Mouse (Mus musculus) gastrocnemius, adult 2 months (tissue): ENCODE measurements at regions not wholly inside any gene's neighbourhood (a gene's known extent, or its start where the extent isn't known, plus 50 kb on each side); places are given as distances from the start of the nearest gene placed in this dataset.

Experiments
- DNase-seq: peaks from one replicate; pipeline ENCODE4 v3.0.0; 2022
- H3K27ac ChIP-seq: fragments of 200-600 bp; 2 replicates; pipeline ENCODE4 v1.8.1; 2022; ENCODE audit warnings: mild to moderate bottlenecking
- H3K4me3 ChIP-seq: fragments of 200-600 bp; 2 replicates; pipeline ENCODE4 v1.8.1; 2022; ENCODE audit warnings: mild to moderate bottlenecking, moderate library complexity
- CTCF ChIP-seq: fragments of 200-600 bp; IDR thresholded peaks from 2 replicates; pipeline ENCODE4 v1.8.1; 2022; ENCODE audit warnings: antibody characterized with exemption, mild to moderate bottlenecking, moderate library complexity
- intact Hi-C: fragments of 180-260 bp; cut with DNase I; formaldehyde crosslinking; loops from one replicate; pipeline ENCODE4 v1.15.1; 2025

DNA sequence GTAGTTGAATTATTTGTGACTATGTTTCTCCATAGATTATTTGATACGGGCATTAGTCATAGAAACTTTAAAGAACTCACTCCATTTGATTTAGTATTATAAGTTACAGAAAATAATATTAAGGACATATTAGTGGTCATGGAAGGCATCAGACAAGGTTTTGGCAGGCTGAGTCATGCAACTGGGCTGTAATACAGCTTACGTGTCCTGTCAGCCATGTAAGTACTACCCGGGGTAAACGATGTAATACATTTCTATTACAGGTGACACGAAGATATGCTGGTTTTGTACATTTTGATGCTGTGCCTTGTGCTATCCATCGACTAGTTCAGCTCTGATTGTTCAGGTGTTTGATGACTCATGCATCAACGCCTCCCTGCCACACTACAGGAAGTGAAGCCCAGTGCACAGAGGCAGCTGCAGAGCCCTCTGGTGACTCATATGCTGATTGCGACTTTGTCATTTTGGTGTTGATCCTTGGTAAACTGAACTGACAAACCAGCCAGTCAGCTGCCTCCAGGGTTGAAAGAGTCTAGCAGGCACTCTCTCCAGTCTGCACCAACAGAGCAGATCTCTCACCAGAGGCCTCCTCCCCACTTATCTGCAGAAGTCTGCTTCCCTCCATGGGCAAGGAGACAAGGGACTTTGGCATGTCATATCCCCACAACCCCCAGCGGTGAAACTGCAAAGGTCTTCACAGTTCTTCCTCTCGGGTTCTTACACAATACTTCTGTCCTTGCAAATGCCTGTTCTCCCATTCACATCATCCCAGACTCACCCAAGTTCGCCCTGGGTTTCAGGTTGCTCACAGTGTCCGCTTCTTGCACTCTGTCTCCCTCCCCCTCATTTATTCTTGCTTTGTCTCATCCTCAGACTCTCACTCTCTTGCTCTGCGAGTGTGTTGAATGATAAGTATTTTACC, 165.9 kb upstream of the Npy start:
- Histone ChIP-seq H3K4me3 (no peak overlapping the region), H3K27ac (no peak overlapping the region)
- intact Hi-C loops = no loop called here
- no peak for DNase-seq
- TF ChIP-seq CTCF = no peak

DNA sequence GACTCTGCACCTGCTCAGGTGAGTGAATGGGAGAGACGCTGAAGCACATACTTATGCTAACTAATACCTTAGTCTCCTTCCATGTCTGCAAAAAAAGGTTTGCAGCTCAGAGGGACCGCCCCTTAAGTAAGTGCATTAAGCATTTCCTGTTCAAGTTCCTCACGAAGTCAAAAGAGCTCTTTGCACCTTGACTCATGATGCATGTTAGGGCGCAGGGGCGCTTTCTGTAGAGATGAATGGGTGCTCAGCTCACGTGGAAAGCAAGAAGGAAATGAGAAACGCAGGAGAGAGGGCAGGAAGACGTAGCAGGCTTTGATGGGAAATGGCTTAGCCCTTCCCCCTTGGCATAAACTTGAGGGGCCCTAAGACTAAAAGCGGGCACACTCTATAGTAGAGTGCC, 164.5 kb upstream of the Npy start:
- no peak overlapping the region for H3K27ac ChIP-seq
- no peak overlapping the region for H3K4me3 ChIP-seq
- intact Hi-C loops = no loop called here
- DNase-seq = no peak
- TF ChIP-seq CTCF = no peak

- TF ChIP-seq CTCF = no peak
- no peak for DNase-seq
- intact Hi-C loops = no loop called here
- Histone ChIP-seq H3K27ac (no peak overlapping the region), H3K4me3 (no peak overlapping the region)
Observed at GRCm38 (mm10) chr6:49670991-49671390, 151.5 kb upstream of the Npy start.

DNA sequence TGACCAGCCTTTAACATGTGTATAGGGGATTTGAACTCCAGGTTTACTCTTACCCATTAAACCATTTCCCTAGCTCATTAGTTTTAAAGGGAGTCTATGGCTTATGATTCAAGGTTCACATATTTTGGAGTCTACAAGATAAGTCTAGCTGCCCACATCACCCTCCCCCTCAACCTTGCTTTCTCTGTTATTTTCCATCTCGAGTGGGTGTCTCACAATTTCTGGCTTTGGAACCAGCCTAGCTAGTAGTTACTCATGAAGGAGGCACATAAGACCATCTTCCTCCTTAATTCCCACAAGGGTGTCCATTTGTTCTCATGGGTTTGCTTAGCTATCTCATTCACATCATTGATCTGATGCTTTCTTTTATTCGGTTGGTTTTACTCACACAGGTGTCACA, 150.6 kb upstream of the Npy start:
- TF ChIP-seq CTCF = no peak
- DNase-seq = no peak
- no peak overlapping the region for H3K27ac ChIP-seq
- H3K4me3 ChIP-seq = no peak overlapping the region
- intact Hi-C loops = no loop called here

DNA sequence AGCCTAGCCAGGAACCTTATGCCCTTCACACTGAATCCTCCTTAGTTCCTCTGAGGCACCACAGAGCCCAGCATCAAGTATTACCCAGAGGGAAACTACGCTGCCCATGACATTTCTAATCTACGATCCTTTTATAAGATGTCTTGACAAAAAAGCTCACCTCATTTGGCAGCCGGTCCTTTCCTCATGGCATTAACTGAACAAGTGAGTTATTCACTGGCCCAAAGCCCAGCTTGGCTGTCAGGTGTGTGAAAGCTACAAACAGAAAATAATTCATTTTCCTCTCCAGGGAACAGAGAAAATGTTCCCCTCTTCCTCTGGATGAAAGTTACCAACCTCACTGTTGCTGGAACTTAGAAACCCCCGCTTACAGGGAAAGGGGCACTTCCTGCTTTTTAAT, 135.7 kb upstream of the Npy start:
- DNase-seq = no peak
- intact Hi-C loops = no loop called here
- Histone ChIP-seq H3K27ac (no peak overlapping the region), H3K4me3 (no peak overlapping the region)
- TF ChIP-seq CTCF = no peak

- H3K27ac ChIP-seq = no peak overlapping the region
- DNase-seq = no peak
- intact Hi-C loops = no loop called here
- H3K4me3 ChIP-seq = no peak overlapping the region
- TF ChIP-seq CTCF = no peak
Observed at GRCm38 (mm10) chr6:49692032-49692539, 130.4 kb upstream of the Npy start.

DNA sequence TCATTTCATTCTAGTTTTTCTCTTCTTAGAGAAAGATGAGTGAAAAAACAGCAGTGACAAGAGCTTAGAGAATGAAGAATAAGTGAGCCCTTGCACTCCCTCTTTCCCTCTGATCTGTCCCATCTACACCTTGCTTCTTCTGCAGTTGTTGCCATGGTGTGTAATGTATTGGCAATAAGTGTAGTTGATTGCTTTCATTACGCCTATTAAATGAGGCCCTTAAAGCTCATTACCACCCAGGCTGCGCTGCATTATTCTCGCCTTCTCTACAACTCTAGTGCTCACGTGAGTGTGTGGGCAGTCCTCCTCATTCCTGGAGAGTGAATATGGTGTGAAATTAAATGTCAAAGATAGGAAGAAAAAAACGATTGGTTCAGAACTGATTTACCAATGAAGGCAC, 127.7 kb upstream of the Npy start:
- intact Hi-C loops = no loop called here
- Histone ChIP-seq H3K27ac (no peak overlapping the region), H3K4me3 (no peak overlapping the region)
- no peak for DNase-seq
- TF ChIP-seq CTCF = no peak

DNA sequence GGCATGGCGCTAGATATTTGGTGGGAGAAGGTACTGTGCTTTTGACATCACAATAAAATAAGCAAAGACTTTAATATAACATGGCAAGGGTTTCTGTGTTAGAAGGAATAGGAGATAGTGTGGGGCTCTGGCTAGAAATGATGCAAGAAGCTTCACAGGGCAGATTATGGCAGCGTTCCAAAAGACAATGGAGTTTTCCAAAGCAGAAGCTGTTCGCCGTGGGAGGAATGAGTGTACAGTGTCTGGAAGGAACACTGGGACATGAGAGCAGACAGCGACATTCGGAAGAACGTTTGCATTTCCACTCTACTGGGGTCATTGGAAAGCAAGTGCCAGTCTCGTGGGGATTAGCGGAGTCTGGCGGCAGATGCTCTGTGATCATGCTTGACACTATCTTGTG, 125.5 kb upstream of the Npy start:
- Histone ChIP-seq H3K27ac (no peak overlapping the region), H3K4me3 (no peak overlapping the region)
- no peak for TF ChIP-seq CTCF
- DNase-seq = no peak
- intact Hi-C loops = no loop called here

DNA sequence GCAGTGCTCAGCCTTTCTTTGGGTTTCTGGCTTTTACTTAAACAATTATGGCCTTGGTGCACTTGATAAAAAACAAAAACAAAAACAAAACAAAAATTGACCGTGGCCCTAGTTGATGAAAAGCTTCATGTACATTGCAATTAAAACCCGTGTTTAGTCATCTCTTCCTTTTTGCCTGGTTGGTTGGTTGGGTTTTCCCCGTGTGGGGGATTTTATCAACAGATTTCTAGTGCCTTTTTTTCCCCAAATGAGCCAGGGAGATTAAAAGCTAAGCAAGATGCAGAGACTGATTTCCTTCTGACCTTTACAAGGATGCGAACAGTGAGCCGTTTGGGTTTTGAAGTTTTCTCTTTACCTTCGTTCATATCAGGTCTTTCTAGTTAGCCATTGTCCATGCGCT, 121.1 kb upstream of the Npy start:
- no peak for DNase-seq
- intact Hi-C loops = no loop called here
- H3K27ac ChIP-seq = no peak overlapping the region
- no peak for TF ChIP-seq CTCF
- no peak overlapping the region for H3K4me3 ChIP-seq

DNA sequence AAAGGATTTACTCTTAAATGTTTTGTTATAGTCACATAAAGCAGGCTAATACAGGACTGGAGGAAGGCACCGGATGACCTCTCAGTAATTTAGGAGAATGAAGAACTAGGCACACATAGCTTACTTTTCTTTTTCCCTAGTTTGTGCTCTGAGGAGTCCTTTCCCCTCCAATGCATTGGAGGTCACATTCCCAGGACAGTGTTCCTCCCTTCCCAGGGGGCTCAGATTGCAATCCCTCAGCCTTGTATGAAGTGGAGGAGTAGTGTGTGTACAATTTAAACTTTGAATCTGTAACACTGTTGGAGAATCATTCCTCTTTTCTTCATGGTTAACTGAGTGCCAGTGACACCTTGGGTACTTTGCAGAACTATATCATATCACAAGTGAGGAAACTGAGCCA, 109.5 kb upstream of the Npy start:
- Histone ChIP-seq H3K27ac (no peak overlapping the region), H3K4me3 (no peak overlapping the region)
- DNase-seq = no peak
- intact Hi-C loops = no loop called here
- TF ChIP-seq CTCF = no peak

DNA sequence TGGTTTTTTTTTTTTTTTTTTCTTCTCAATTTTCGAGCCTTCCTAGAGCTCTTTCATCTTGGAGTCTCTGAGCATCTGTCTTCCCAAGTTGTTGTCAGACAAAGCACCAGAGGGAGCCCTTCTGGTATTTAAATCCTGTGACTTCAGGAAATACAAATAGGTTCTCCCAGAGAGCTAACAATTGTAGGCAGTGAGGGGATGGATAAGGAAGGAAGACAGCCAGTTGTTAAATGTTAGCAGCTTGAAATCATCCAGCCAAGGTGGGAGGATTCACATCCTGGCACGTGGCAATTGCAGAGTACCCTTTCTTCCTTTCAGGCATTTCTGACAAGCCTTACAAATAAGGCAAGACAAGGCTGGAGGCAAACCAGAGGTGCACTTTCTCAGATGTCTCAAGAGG, 106.0 kb upstream of the Npy start:
- Histone ChIP-seq H3K27ac (no peak overlapping the region), H3K4me3 (no peak overlapping the region)
- intact Hi-C loops = no loop called here
- no peak for DNase-seq
- TF ChIP-seq CTCF = peak; percentile 12; the same call in 1 of the 2 replicates

- H3K4me3 ChIP-seq = no peak overlapping the region
- TF ChIP-seq CTCF = no peak
- intact Hi-C loops = no loop called here
- no peak for DNase-seq
- no peak overlapping the region for H3K27ac ChIP-seq
Observed at GRCm38 (mm10) chr6:49716945-49717344, 105.6 kb upstream of the Npy start.

- no peak for TF ChIP-seq CTCF
- intact Hi-C loops = no loop called here
- Histone ChIP-seq H3K4me3 (no peak overlapping the region), H3K27ac (no peak overlapping the region)
- DNase-seq = no peak
Observed at GRCm38 (mm10) chr6:49733191-49733590, 89.3 kb upstream of the Npy start.

GRCm38 (mm10) chr6:49743157-49743556, 79.4 kb upstream of the Npy start:
- Histone ChIP-seq H3K27ac (no peak overlapping the region), H3K4me3 (no peak overlapping the region)
- TF ChIP-seq CTCF = no peak
- intact Hi-C loops = no loop called here
- DNase-seq = no peak
